Mouse (Mus musculus) liver, postnatal 0 days (tissue): ENCODE data around the gene Adgb.

Experiments used
- CTCF ChIP-seq: sonication (generic); IDR thresholded peaks from 2 replicates; pipeline ENCODE4 v1.5.1; 2016; ENCODE audit warnings: antibody characterized with exemption, low read depth
- EP300 ChIP-seq: IDR thresholded peaks from 2 replicates; pipeline ENCODE4 v1.6.1; 2016; ENCODE audit warnings: antibody characterized with exemption, low read depth, mild to moderate bottlenecking

GRCm38 (mm10) chr10:10408166-10408565 lies 64.0 kb downstream of the Adgb start:
- TF ChIP-seq CTCF (peak; percentile 72), EP300 (no peak)
